Mouse (Mus musculus): Measurements from ENCODE around the gene Mxd3. TPM values are rescaled to one million over a fixed set of nuclear protein-coding genes. Genes with fewer than 3 reads are reported as not detected.

The Mxd3 gene
- total RNA-seq, 2 experiments from 2014 or later: 0.87 to 1.4 TPM

Other genes starting within 250 kb of the Mxd3 start
- 10 to 100 TPM; 21.9 to 26.7 TPM for gene Uimc1, start 229.5 kb downstream of the Mxd3 start, total RNA-seq (2021)
- gene Zfp346, start 224.5 kb downstream of the Mxd3 start, total RNA-seq (2021): 10 to 100 TPM; 36.9 to 45.0 TPM
- gene Gm17617, start 196.3 kb downstream of the Mxd3 start, total RNA-seq (2021): not detected
- under 1 TPM; 0.20 to 0.43 TPM for gene Fgfr4, start 177.2 kb downstream of the Mxd3 start, total RNA-seq (2021)
- gene Nsd1, start 120.0 kb downstream of the Mxd3 start, total RNA-seq (2021): 100 to 1,000 TPM; 124 to 131 TPM
- gene Prelid1, start 9.3 kb downstream of the Mxd3 start, total RNA-seq (2021): 100 to 1,000 TPM; 140 to 157 TPM
- gene Rab24, start 7.9 kb downstream of the Mxd3 start, total RNA-seq (2021): 10 to 100 TPM; 78.8 to 84.3 TPM
- gene Lman2, start 33.0 kb upstream of the Mxd3 start, total RNA-seq (2021): 10 to 100 TPM; 58.3 to 70.5 TPM
- gene Rgs14, start 39.9 kb upstream of the Mxd3 start, total RNA-seq (2021): 100 to 1,000 TPM in 1 of 2 experiments, 10 to 100 TPM in 1; 95.2 to 110 TPM
- gene Slc34a1, start 68.4 kb upstream of the Mxd3 start, total RNA-seq (2021): not detected
- not detected for gene Pfn3, start 85.4 kb upstream of the Mxd3 start, total RNA-seq (2021)
- under 1 TPM; 0.32 to 0.71 TPM for gene F12, start 97.0 kb upstream of the Mxd3 start, total RNA-seq (2021)
- 10 to 100 TPM; 67.7 to 71.1 TPM for gene Grk6, start 115.2 kb upstream of the Mxd3 start, total RNA-seq (2021)
- 10 to 100 TPM; 86.1 to 86.6 TPM for gene Prr7, start 134.4 kb upstream of the Mxd3 start, total RNA-seq (2021)
- 100 to 1,000 TPM; 388 to 393 TPM for gene Dbn1, start 158.3 kb upstream of the Mxd3 start, total RNA-seq (2021)
- 10 to 100 TPM; 89.6 to 94.1 TPM for gene Pdlim7, start 183.9 kb upstream of the Mxd3 start, total RNA-seq (2021)
- 10 to 100 TPM; 17.0 to 20.6 TPM for gene Dok3, start 199.5 kb upstream of the Mxd3 start, total RNA-seq (2021)
- 10 to 100 TPM; 59.4 to 60.2 TPM for gene Ddx41, start 206.8 kb upstream of the Mxd3 start, total RNA-seq (2021)
- 10 to 100 TPM; 88.6 to 96.2 TPM for gene Fam193b, start 241.3 kb upstream of the Mxd3 start, total RNA-seq (2021)
- 100 to 1,000 TPM; 141 to 143 TPM for gene Tmed9, start 243.9 kb upstream of the Mxd3 start, total RNA-seq (2021)